Mouse (Mus musculus): ENCODE measurements around the gene Huwe1. TPM values are rescaled to one million over a fixed set of nuclear protein-coding genes. Genes with fewer than 3 reads are reported as not detected.

Gene Huwe1
- total RNA-seq (2022): 100 to 1,000 TPM; 244 to 305 (median 271) TPM

DNA sequence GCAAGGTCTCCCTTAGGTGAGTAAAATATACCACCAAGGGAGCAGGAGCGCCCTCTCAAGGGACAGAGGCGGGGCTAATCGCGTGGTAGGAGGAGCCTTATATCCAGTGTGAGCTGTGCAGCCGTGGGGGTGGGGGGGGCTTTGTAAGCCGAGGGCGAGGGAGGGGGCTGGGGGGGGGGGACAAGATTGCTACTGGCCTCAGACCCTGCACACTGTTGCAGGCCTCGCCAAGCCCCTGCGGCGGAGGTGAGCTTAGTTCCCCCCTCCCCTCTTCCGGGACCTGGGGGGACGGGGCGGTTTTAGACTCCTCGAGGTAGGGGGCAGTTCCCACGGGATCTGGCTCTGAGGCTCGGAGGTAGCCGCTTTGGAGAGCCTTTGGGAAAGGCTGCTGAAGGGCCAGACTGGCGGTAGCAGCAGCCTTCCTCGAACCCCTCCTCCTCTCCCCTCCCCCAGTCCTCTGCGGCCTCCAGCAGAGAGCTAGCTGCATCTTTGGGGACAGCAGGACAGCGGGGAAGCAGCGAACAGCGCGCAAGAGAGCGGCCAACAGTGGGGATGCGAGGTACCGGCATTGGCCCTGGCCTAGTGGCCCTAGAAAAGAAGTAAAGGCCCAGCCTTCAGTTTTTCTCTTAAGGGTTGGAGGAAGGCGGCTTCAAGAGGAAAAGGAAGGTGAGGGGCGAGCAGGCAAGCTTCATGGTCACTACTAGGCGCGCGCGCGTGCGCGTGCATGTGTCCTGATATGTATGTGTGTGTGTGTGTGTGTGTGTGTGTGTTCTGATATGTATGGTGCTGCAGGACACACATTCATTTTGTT lies at the start of gene Huwe1:
Huwe1 (plus strand) TSS at position 107 of the 811 bp plus-strand sequence.
- peak; percentile 37 to 47 for DNase-seq (ENCODE audit: low spot score in 2 of 2)

DNA sequence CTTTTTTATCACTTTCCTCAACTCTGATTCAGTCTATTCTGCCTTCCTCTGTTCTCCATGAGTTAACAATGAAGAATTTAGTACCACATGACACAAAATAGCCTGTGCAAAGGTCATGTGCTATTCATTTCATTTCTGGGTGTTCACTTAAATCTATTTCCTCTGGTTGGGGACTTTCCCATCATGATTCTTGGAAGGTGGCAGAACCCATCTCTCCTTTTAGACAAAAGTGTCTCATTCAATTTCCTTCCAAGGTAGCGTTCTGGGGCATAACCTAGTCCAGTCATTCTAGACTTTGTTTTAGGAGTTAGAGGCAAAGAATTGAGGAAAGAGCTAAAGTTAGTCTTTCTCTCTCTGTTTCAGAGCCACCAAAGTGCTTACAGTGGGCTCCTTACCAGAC lies 20.3 kb upstream of the Huwe1 start:
- no peak for DNase-seq (ENCODE audit: low spot score in 2 of 2)

DNA sequence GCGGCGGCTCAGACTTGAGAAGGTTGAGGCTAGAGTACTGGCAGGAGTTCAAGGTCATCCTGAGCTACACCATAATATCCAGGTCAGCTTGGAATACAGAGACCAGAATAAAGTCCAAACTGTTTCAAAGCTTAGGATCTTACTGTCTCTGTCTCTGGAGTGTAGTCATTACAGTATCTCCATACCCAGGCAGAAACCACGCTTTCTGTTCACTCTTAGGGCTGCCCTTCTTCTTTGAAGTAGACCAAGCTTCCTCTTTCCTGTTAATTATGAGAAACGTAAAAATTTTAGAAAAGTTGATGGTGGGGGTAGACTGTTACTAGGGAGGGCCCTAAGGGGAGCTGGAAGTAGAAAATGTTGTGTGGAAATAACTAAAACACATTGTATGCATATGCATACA lies 17.7 kb upstream of the Huwe1 start:
- DNase-seq (ENCODE audit: low spot score in 2 of 2): no peak

DNA sequence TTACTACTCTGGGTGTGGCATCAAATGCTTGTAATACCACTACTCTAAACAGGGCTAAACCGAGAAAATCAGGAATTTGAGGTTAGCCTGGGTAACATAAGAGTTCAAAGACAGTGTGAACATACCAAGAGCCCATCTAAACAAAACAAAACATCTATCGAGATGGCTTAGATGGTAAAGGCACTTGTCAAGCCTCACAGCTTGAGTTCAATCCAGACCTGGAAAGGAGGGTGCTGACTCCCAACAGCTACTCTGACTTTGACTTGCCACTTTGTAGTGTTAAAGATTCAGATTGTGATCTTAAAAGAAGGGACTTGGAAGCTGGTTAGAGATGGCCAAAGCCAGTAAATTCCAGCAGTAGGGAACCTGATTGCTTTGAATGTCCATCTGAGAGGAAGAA lies 7.8 kb upstream of the Huwe1 start:
- DNase-seq (ENCODE audit: low spot score in 2 of 2): no peak

DNA sequence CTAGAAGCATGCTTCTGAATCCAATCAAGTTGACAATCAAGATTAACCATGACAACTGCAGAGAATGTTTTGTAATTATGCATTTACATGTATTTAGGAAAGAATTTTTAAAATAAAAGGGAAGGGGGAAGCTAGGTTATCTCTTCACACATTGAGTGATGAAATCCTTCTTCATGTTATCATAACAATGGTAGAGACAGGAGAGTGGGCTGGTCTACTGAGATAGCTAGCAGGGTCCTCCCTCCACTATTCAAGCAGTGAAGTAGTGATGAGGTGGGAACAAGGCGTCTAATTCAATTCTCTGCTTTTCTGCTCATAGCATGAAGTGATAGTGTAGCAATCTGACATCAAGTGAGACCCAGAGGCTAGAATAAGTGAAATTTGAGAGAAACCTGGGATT lies 2.6 kb upstream of the Huwe1 start:
- DNase-seq (ENCODE audit: low spot score in 2 of 2): no peak

DNA sequence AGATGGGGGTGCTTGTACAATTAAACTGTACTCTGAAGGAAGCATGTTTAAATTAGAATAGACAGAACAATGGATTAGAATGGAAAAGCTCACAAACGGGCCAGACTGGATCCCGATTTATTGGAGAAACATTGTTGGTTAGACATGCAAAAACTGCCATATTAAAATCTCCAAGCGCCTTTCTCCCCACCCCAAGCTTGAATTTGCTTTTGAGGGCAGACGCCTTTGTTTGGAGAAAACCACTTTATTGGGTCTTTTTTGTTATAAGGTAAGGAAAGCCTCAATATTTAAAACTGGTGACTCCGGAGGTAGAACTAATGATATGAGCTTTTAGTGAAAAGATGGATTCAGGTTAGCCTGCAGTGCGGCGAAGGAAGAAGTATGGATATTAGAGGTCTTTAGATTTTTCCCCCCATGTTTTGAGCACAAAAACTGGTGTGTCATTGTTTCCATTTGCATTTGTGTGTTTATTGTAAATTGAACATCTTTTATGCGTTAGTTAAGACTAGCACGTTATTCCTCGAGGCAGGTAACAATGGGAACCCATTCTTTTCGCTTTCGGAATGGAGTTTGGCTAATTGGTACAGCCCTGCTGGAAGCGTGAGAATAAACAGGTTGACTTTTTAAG lies 1.8 kb downstream of the Huwe1 start:
- no peak for DNase-seq (ENCODE audit: low spot score in 2 of 2)

DNA sequence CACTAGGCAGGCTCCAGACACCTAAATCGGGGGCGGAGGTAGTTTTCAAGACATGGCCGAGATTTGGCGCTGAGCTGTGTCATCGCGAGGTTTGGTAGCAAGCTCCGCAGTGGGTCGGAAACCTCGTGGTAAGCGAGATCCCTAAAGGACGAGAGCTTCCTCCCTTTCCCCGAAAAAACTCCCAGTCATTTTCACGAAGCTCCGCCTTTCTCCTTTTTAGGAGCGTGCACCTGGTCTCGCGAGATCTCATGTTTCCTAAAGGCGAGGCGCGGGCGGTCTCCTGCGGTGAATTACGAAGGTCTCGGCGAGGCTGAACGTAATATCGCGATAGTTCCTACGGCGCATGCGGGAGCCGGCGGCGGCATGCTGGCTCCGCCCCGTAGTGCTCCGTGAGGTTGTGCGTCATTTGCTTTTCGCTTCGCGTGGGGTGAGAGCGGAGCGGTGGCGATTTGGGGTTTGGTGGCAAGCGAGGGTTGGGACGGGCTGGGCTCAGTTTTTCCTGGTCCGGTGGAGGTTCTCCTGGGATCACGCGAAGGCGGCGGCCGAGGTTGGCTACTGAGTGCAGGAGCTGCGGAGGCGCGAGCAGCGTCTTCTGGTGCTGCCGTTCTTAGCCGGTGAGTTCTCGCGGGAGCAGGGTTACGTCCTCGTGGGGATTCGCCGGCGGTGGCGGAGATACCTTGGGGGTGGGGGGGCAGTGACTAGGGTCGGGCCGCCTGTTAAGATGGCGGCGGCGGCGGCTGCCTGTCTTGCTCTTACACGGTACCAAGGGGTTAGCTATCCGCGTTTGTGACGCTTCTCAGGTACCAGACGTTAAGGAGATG lies 2.6 kb downstream of the Huwe1 start:
- DNase-seq (ENCODE audit: low spot score in 2 of 2): peak; percentile 72 to 95

DNA sequence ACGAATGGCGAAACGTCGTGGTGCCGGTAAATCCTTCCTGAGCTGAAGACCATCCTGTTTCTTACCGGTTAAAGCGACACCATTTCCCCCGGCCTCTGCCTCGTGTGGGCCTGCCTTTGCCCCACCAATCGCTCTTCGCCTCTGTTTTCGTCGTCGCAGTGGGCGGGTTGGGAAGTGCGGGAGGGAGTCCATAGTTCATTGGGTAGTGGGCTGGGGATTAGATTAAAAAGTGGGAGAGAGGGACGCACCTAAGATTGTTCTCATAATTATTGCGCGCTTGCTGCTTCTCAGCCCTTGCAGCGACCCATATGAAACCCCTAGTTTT lies 3.1 kb downstream of the Huwe1 start:
- peak in 1 of 2 experiments; percentile 25 for DNase-seq (ENCODE audit: low spot score in 2 of 2)

DNA sequence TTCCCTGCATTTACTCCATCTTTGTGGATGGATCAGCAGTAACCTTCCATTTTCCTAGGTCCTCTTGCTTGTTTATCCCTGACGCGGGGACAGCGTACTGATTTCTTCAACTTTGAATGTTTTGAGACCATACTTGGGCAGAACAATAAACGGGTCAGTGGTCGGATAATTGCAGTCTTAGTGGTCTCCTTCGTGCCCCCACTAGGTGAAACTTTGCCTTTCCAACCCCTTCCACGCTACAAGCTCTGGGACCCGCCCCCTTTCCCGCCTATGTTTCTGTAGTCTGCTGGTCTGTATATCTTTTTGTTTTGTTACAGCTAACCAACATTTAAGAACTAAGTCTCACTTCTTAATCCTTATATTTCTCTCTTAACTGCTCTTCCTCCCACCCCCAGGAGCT lies 3.8 kb downstream of the Huwe1 start:
- DNase-seq (ENCODE audit: low spot score in 2 of 2): no peak

DNA sequence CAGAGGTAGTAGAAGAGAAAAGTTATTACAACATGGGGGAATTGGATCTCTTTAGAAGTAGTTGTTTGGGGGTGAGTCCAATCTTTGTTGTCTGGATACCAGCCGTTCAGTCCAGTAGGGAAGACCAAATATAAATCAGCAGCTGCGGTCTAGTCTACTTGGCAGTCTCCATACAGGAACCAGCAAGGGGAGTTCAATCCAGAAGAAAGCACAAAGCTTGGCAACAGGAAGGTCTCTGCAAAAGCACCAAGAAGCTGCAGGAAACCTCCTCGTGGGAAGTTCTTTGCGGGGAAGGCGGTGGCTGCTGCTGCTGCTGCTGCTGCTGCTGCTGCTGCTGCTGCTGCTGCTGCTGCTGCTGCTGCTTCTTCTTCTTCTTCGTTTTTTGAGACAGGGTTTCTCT lies 10.9 kb downstream of the Huwe1 start:
- no peak for DNase-seq (ENCODE audit: low spot score in 2 of 2)

DNA sequence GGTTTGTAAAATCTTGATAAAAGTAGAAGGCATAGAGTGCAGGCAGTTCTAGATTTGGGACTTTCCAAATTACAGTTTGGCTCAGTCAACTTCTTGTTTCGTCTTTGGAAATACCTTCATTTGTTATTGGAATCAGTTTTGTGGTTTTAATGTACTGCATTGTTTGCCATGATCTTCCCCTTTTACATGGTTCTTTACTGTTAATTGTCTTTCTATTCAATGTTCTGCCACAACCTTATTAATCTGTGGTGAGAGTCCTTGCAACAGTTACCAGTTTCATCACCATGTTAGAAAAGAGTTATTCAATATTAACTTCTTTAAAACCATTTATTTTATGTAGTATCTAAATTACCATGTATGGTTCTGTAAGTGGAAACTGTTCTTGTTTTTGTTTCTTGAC lies 13.0 kb downstream of the Huwe1 start:
- DNase-seq (ENCODE audit: low spot score in 2 of 2): no peak

DNA sequence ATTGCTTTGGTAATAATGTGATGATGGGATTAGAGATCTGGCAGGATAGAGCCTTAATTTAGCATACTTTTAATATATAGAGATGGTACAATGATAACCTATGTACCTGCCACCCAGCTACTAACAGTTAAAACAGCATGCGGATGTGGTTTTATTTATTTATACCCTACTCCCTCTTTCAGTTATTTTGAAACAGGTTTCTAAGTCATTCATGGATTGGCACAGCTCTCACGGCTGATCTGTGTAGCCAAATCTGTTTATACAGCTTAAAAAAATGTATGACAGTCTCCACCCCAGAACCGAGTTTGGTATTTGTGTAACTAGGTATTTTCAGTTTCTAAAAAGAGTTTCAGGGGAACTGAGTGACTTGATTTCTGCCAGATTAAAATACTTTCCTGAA lies 17.1 kb downstream of the Huwe1 start:
- DNase-seq (ENCODE audit: low spot score in 2 of 2): no peak

DNA sequence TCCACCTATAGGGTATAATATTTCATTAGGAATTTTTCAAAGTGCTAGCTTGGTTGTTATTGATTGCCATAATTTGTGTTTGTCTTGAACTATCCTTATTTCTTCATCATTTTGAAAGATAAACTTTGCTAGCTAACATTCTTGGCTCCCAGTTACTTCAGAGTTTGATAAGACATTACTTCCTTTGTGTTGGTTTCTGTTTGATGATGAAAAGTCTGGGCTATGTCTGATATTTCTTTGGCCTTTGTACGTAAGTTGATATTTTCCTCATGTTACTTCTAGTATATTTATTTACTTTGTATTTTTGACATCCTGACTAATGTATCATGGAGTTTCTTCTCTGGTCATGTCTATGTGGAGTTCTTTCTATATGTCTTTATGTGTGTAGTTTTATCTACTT lies 28.4 kb downstream of the Huwe1 start:
- no peak for DNase-seq (ENCODE audit: low spot score in 2 of 2)

DNA sequence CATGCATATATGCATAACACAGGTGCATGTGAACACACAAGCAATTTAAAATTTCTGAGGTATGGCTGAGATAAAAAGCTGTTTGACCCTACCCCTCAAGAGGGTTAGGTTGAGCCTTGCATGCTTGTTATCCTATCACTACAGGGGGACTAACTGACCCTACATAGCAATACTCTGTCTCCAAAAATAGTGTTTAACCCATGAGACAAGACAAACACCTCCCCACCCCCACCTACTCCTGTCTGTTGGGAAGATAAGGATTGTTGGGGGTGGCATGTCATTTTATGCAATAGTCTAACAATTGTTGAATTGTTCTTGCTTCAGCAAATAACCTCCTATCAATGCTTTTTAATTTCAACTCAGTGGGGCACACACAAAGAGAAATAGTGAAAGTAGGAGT lies 30.7 kb downstream of the Huwe1 start:
- no peak for DNase-seq (ENCODE audit: low spot score in 2 of 2)

DNA sequence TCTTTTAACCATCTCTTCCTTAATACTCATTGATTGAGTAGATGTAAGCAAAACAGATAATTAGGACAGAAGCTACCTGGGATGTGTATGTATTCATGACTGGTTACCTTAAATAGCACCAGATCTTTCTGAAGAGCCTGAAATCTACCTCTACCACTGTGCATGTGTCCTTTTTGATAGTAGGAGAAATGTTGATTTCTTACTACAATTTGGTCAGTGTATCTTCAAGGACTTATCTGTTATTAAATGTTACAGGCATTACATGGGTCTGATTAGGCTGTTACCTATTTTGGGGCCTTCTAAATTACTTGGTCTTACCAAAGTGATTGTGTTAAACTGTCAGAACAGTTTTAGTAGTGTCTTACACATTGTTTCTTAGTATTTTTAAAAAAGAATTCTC lies 32.4 kb downstream of the Huwe1 start:
- no peak for DNase-seq (ENCODE audit: low spot score in 2 of 2)

DNA sequence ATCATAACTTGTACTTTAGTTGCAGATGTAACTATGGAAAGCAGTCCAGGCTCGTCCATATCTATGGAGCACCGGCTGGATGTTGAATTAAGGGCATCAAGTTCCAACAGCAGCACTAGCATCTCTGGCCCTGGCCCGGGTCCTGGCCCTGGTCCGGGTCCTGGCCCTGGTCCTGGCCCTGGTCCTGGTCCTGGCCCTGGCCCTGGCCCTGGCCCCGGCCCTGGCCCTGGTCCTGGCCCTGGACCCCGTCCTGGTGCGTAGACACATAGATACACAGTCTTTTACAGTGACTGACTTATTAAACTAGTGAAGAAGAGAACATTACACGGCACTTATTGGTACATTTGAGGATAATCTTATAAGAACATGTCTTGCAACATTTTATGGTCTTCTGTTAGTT lies 58.8 kb downstream of the Huwe1 start:
- no peak for DNase-seq (ENCODE audit: low spot score in 2 of 2)

DNA sequence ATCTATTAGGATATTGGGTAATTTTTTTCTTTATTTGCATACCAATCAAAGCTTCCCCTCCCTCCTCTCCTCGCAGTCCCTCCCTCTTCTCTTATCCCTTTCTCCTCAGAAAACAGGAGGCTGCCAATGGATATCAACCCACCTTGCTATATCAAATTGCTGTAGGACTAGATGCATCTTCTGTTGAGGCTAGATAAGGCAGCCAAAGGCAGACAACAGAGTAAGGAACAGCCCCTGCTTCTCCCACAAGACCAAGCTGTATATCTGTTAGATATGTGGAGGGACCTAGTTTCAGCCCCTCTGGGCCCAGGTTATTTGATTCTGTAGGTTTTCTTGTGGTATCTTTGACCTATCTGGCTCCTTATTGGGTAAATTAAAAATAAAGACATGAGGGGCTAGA lies 110.1 kb downstream of the Huwe1 start:
- no peak for DNase-seq (ENCODE audit: low spot score in 2 of 2)

DNA sequence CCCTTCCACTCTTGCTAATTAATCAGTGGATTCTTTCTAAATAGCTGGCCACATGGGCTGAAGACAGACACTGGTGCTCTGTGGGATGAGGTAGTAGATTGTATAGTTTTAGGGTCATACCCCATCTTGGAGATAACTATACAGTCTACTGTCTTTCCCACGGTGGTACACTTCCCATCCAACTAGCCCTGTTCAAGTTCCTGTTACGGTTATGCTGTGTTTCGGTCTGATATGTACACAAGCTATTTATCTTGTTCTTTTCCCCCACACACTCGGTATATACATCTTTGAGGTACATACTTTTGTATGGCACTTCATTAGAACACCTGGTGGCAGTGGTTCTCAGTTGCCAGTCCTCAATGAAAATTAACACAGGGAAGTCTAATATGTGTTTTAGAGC lies 111.7 kb downstream of the Huwe1 start:
- DNase-seq (ENCODE audit: low spot score in 2 of 2): no peak

DNA sequence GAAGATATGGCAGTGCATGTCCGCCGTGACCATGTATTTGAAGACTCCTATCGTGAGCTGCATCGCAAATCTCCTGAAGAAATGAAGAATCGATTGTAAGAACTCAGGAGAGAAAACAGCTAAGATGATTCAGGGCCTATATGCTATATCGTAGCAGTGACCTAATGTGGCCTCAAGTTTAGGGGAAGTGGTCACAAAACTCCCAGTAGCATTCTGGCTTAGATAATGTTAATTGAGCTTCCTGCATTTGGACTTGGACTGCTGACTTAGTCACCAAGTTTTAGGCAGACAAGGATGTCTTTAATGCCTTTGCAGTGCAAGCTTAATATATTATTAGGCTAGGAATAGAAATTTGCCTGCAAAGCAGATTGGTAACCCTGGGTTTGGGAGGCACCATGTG lies 128.8 kb downstream of the Huwe1 start:
- no peak for DNase-seq (ENCODE audit: low spot score in 2 of 2)

DNA sequence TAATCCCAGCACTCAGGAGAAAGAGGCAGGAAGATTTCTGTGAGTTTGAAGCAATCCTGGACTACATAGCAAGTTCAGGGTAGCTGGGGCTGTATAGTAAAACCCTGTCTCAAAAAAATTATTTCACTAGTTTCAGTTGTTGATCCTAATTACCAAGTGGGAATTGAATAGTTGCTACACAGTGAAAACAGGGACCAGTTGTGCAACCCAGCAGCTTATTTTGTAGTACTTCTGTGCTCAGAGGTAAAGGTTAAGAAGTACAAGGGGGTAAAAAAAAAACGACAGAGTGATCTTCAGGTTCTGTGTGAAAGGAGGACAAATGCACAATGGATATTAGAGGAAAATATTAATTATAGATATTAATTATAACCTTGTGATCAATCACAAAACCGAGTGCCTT lies 138.2 kb downstream of the Huwe1 start:
- DNase-seq (ENCODE audit: low spot score in 2 of 2): no peak

DNA sequence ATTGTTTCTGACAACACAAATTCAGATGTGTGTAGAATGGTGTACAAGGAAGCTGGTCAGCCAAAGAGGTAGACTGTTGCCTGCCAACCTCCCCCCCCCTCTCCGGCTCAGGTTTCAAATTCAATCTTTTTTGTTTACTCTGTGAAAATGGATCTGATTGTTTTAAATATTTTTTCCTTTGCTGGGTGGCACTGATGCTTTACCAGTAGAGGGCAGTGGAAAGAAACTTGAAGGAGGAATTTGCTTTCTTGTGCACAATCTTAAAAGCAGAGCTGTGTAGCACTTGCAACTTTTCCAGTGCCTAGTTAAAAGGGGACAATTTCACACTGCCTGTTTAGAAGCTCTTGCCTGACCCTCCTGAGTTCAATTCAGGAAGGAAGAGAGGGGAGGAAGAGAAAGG lies 146.4 kb downstream of the Huwe1 start:
- DNase-seq (ENCODE audit: low spot score in 2 of 2): no peak

DNA sequence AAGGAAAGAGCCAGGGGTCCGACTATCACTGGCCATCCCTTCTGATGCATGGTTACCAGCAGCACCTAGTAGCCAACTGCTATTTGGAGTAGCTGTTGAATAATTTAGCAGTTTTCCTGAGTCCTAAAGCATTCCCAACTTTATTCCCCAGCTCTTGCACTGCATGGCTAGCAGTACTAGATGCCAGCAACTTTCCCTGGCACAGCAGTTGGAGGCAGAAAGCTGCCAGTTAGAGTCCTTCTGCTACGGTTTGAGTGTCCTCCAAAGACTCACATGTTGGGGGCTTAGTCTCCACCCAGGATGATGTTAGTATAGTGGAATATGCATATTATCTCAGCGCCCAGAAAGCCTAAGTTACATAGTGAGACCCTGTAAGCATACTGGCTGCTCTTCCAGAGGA lies 147.2 kb downstream of the Huwe1 start:
- no peak for DNase-seq (ENCODE audit: low spot score in 2 of 2)

DNA sequence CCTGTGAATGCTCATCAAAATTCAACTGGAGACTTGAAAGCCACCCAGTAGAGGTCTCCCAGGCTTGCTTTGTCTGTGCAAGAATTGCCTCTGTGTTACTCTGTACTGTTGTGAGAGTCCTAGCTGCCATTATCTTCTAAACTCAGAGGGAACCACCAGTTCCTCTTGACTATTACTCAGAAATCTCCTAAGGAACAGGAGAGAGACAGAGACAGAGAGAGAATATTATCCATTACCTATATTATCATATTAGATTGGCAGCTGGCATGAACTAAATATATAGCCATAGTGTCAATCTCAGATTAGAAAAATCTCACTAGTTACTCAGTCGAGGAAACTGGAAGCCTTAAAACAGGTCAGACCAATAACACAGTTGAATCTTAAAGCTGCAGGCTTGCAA lies 149.6 kb downstream of the Huwe1 start:
- DNase-seq (ENCODE audit: low spot score in 2 of 2): no peak
